Mouse (Mus musculus) MEL-GATA-1-ER (cell line): ENCODE measurements around the gene Nosip.
"Not testable (repeated sequence)": the region's sequence is repeated elsewhere in the genome, so short reads cannot be mapped to it uniquely, and the experiment has no call there.

Experiments
- DNase-seq: peaks from one replicate; pipeline ENCODE4 v3.0.0-alpha.2; 2012; ENCODE audit warnings: low read depth; ENCODE audit errors: extremely low read depth

Nosip gene

GRCm38 (mm10) chr7:45062239-45062835 is at the start of gene Nosip, which contains the start of gene Prrg2:
Nosip (plus strand) TSS chr7:45062429.
Prrg2 (minus strand) TSS chr7:45062677.
- peak; percentile 99 for DNase-seq

GRCm38 (mm10) chr7:45012824-45013223 is 49.4 kb upstream of the Nosip start:
- DNase-seq = no peak

DNA sequence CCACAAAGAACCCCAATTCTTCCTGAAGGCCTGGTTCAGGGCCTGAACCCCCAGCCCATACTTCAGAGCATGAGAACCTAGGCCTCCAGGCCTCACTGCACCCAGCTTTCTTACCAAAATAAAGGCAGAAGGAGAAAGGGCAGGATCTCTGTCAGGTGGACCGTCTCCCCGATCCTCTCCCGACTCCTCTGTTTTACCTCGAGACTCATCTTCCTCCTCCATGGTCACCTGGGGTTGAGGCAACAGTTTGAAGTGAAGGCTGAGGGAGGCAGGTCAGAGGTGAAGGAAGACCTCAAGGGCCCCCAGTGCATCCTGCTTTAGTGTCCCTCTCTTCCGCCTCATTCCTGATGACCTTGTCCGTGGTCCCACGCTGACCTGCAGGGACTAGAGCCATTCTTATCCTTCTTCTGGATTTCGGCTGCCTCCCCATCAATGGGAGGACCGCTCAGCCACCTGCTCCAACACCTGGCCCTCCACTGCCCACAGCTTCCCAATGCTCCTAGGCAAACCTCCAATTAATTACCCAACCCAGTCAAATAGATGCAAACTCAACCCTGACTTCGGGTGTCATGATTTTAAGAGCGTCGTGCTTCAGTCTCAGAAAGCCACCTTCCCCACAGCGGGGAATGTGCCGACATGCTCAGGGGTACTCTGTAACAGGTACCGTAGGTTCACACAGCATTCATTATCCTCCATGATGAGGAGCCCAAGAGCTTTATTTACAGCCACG is 48.7 kb upstream of the Nosip start:
- no peak for DNase-seq

DNA sequence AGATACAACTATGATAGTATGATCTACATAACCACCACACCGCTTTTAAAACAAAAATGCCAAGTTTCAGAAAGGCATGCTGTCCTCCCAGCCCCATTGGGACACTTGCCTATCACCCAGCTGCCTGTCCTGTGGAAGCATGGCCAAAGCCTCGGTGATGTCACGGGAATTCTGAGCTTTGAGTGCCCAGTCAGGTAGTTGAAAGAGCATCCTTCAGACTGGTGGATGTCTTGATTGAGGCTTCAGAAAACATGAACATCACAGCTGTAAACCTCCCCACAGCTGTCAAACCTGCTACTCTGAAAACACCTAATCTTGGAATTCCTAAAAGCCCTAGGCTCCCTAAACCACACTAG is 48.2 kb upstream of the Nosip start:
- DNase-seq = no peak

DNA sequence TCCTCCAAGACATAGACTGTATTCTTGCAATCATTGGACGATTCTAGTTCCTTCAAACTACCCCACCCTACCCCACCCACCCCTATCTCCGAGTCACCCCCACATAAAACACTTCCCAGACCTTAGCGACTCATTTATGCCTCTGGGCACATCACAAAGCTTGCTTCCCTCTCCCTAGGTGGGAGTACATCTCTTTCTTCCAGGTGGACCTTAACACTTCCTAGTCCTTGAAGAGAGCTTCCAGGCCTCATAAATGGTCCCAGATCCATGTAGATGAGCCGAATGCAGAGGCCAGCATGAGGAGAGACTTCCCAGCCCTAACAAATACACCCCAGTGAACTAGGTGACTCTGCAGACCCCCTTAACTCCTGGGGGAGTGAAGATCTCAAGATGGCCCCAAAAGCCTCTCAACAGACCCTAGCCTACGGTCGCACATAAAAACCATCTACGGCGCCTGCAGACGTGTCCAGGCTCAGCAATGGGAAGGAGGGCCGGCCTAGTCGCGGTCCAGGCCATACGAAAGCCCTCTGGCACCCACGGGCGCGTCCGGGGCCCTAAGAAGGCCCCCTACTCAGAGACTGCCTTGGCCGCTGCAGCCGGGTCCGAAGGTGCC is 46.8 kb upstream of the Nosip start:
- DNase-seq = peak; percentile 59

DNA sequence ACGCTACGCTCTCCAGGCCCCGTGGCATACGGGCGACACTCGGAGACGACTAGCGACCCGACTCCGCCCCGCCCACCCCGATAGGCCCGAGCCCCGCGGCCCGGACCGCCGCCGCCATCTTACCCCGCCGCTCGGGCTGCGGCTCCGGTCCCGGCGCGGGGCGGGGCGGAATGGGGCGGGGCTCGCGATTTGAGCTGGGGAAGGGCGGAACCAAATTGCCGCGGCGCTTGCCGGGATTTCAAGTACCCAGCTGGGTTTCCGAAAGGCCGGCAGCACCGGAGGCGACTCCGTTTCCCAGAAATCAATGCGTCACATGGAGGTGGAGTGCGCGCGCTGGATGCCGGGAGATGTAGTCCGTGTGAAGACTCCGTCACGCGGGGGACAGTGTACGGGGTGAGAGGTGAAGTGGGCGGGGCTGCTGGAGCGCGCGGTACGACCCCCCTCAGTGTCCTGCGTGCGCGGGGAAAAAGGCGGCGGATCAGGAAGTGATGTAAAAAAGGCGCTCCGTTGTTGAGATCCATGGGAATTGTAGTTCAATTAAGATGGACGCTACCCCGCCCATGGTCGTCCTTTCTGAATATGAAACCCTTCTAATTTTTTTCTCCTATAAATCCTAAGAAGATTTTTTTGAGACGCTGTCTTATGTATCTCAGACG is 46.1 kb upstream of the Nosip start, which contains the start of gene Scaf1:
Gene Scaf1 (minus strand): TSS at position 407 of the 656 bp plus-strand sequence.
- DNase-seq = peak; percentile 97

GRCm38 (mm10) chr7:45016761-45017160 is 45.5 kb upstream of the Nosip start:
- DNase-seq = peak; percentile 22

DNA sequence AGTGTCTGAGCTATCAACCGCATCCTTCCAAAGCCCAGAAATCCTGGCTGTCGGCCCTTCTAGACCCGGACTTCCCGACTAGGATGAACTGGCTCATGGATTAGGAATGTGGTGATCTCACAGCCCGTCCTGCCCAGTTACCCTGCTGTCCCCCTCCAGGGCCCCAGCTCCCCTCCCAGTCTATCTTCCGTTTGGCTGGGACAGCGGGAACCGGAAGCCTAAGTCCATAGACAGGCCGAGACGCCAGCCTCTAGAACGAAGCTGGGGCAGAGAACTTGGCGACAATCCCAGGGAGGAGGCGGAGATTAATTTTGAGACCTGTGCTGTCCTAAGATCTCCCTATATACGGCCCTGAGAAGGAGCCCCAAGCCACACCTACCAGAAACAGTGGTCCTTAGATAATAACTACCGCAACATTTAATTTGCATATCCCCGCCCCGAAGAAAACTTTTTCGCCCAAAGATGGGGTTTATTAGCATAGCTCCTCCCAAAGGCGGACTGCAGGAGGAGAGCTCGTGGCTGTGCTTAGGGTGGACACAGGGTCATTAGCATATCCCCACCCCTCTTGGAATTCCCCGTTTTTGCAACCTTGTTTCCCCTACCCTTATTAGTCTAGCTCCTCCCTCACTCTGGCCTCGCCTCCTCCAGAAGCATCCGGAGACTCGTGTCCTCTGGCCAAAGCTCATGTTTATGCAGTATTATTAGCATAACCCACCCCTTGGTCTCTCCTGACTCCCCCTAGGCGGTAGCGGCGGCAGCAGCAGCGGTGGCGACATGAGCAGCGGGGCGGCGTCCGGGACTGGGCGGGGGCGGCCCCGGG is 44.8 kb upstream of the Nosip start, which contains the start of gene Rras:
Gene Rras (plus strand): TSS at position 720 of the 820 bp plus-strand sequence.
- DNase-seq = peak; percentile 99

DNA sequence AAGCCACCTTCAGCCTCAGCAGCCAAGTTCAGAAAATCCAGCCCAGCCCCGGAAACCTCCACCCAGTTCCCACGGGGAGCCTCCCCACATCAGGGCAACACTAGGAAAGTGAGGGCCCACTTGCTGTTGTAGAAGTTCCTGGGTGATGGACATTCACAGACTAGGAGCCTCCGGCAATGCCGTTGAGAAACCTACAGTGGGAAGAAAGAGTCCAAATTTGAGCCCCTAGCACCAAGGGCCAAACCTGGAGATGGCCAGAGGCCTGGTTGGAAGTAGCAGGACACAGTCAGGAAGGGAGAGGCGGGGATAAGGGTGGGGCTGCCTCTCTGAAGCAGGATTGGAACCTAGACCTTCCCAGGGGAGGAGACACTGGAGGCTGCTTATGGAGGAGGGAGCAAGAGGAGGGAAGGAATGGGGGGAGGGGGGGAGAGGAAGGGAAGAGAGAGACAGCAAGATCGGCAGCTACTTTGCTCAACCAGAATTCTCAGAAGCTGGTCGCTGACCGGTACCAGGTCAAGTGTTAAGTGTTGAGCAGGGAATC is 43.1 kb upstream of the Nosip start:
- DNase-seq = no peak

DNA sequence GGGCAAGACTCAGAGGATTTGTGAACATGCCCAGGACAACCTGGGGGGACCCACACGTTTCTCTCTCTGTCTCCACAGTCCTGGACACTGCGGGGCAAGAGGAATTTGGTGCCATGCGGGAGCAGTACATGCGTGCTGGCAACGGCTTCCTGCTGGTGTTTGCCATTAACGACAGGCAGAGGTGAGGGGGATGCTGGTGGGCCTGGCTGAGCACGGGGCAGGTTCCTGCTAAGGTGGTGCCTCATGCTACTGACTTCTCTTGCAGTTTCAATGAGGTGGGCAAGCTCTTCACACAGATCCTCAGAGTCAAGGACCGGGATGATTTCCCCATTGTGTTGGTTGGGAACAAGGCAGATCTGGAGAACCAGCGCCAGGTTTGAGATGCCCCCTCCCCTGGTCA is 42.0 kb upstream of the Nosip start:
- DNase-seq = no peak

DNA sequence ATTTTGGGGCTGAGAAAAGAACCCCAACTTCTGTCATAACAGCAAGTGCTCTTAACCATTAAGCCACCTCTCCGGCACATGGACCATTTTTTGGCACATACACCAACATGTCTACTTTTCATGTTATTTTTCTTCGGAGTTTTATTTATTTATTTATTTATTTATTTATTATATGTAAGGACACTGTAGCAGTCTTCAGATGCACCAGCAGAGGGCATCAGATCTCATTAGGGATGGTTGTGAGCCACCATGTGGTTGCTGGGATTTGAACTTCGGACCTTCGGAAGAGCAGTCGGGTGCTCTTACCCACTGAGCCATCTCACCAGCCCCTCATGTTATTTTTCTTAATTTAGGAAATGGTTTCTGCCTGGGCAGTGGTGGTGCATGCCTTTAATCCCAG is 38.5 kb upstream of the Nosip start:
- DNase-seq = not testable (repeated sequence)

GRCm38 (mm10) chr7:45024281-45025248 is 37.7 kb upstream of the Nosip start:
- DNase-seq = no peak

- DNase-seq = no peak
Observed at GRCm38 (mm10) chr7:45025601-45026220, 36.5 kb upstream of the Nosip start.

DNA sequence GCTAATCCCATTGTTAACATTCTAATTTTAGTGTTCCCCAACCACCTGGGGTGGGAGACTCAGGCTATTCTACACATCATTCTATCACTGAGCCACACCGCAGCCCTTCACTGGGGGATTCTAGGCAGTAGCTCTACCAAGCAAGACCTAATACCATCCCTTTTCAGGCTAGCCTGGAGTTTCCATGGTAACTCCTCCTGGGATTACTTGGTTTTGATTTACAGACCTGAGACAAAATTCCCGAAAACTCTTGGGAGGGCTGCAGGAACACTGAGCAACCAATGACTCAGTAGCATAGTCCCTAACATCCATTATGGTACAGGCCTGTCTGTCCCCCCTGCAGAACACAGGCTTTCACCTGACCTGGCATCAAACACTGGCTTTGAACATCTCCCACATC is 36.0 kb upstream of the Nosip start:
- no peak for DNase-seq

DNA sequence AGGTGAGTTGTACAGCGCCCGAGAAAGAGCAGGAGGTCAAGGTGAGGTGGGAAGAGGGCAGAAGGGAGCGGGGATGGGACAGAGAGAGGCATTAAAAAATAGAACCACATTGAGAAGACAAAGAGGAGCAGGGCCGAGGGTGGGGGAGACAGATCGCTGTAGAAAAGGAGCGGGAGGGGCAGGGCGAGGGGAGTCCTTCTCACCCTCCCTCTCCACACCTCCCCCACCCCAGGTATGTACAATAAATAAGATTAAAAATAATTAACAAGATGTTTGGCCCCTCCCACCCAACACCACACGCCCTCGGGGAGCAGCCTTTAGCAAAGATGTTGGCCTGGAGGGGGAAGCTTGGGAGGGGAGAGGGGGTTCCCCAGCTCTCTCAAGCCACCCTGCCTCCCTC is 34.5 kb upstream of the Nosip start:
- DNase-seq = no peak

- no peak for DNase-seq
Observed at GRCm38 (mm10) chr7:45028351-45028750, 33.9 kb upstream of the Nosip start.

DNA sequence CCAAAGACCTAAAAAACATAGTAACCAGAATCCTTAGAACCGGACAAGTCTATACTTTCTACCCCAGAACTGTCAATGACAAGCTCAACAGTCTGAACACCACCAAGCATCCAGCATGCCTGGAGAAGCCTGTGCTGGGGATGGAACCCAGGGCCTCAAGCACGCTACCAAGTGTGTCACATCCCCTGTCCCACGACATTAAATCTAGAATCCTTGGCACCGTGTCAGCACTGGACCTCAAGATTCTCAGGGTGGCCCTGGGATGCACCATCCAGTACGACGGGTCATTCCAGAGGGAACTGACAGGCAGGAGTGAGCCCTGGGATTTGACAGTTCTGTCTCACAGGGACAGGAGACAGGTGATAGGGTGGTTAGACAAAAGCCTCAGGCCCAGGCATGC is 32.2 kb upstream of the Nosip start:
- DNase-seq = no peak

DNA sequence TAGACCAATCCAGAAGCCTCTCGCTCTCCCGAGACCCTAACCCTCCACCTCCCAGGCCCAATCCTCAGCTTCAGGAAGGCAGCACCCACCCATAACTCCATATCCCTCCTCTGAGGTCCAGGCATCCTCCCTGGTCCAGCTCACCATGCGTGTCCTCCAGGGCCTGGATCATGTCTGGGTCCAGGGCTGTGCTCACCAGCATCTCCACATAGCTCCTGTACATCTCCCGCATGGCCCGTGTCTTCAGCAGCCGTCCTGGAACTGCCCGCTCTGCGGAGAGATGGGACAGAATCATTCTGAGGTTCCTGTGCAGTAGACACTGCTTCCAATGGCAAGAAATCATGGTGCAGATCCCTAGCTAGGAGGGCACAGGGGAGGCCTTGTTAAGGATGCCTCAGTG is 31.4 kb upstream of the Nosip start:
- no peak for DNase-seq

- no peak for DNase-seq
Observed at GRCm38 (mm10) chr7:45033722-45034359, 28.4 kb upstream of the Nosip start.
